Mouse (Mus musculus) natural killer cell, adult 2 months (primary cell): ENCODE measurements around the gene Gm10271.
A peak's percentile ranks its signal among the peaks of the same experiment; 100 is the strongest.

Source experiments
- DNase-seq, 2 experiments: peaks; one replicate each; pipeline ENCODE4 v3.0.0; 2022; ENCODE audit warnings: low spot score in 2 of 2

Gm10271 gene

GRCm38 (mm10) chr10:116933794-116934193, 38.6 kb downstream of the Gm10271 start:
- DNase-seq = no peak

GRCm38 (mm10) chr10:116932418-116932817, 40.0 kb downstream of the Gm10271 start:
- no peak for DNase-seq

- no peak for DNase-seq
Measured at GRCm38 (mm10) chr10:116931497-116932179, 40.8 kb downstream of the Gm10271 start.

GRCm38 (mm10) chr10:116930936-116931335, 41.5 kb downstream of the Gm10271 start:
- DNase-seq = no peak

- DNase-seq = peak in 1 of 2 experiments; percentile 61
Measured at GRCm38 (mm10) chr10:116930506-116930905, 41.9 kb downstream of the Gm10271 start.

GRCm38 (mm10) chr10:116928826-116929225, 43.6 kb downstream of the Gm10271 start:
- DNase-seq = no peak

GRCm38 (mm10) chr10:116926428-116927113, 45.8 kb downstream of the Gm10271 start:
- DNase-seq = no peak

GRCm38 (mm10) chr10:116923651-116924495, 48.5 kb downstream of the Gm10271 start:
- no peak for DNase-seq

GRCm38 (mm10) chr10:116922161-116922560, 50.2 kb downstream of the Gm10271 start:
- DNase-seq = no peak

- no peak for DNase-seq
Measured at GRCm38 (mm10) chr10:116921416-116921815, 51.0 kb downstream of the Gm10271 start.

- DNase-seq = no peak
Measured at GRCm38 (mm10) chr10:116920641-116921040, 51.8 kb downstream of the Gm10271 start.

GRCm38 (mm10) chr10:116919368-116920317, 52.8 kb downstream of the Gm10271 start:
- no peak for DNase-seq

- no peak for DNase-seq
Measured at GRCm38 (mm10) chr10:116916581-116916980, 55.8 kb downstream of the Gm10271 start.

GRCm38 (mm10) chr10:116915286-116915685, 57.1 kb downstream of the Gm10271 start:
- no peak for DNase-seq

- no peak for DNase-seq
Measured at GRCm38 (mm10) chr10:116914586-116914985, 57.8 kb downstream of the Gm10271 start.

GRCm38 (mm10) chr10:116913647-116914273, 58.6 kb downstream of the Gm10271 start:
- DNase-seq = peak in 1 of 2 experiments; percentile 31

- no peak for DNase-seq
Measured at GRCm38 (mm10) chr10:116912850-116913249, 59.6 kb downstream of the Gm10271 start.

- DNase-seq = no peak
Measured at GRCm38 (mm10) chr10:116908901-116909642, 63.3 kb downstream of the Gm10271 start.
